Mouse (Mus musculus): ENCODE results near the gene Nckap5.

Nckap5 gene

GRCm38 (mm10) chr1:126622036-126622435, 208.6 kb downstream of the Nckap5 start:
- in situ Hi-C loops (cut with MboI): no loop called here

GRCm38 (mm10) chr1:126617464-126618041, 213.0 kb downstream of the Nckap5 start:
- in situ Hi-C loops (cut with MboI): no loop called here

DNA sequence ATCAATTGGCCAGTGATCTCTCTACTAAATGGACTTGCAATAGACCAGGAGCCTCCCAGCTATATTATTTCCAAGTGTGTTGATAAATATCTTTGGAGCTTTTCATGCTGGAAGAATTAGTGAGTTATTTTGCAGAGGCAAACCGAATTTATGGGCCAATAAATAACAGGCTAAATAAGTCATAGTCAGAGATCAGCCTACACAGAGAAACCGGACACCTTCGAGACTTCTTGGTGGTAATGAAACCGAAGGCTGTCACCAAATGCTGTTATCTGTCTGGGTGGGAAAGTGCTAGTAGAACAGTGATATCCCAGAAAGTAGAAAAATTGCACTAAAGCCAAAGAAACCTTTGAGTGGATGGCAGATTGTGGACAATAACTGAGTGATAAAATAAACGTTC, 213.6 kb downstream of the Nckap5 start:
- in situ Hi-C loops (cut with MboI): no loop called here

DNA sequence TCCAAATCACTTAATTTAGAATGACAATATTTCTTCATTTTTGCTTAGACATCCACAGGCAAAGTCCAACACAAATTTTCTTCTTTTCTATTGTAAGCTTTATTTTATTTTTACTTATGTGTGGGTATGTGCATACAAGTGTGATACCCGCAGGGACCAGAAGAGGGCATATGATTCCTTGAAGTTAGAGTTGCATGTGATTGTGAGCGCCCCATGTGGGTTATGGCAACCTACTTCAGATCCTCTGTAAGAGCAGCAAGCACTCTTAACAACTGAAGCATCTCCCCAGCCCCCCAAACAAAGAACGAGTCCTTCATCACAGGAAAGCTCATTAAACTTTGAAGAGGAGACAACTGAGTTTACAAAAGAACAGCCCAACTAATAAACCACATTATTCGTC, 217.7 kb downstream of the Nckap5 start:
- in situ Hi-C loops (cut with MboI): no loop called here

GRCm38 (mm10) chr1:126608586-126608985, 222.0 kb downstream of the Nckap5 start:
- in situ Hi-C loops (cut with MboI): no loop called here

DNA sequence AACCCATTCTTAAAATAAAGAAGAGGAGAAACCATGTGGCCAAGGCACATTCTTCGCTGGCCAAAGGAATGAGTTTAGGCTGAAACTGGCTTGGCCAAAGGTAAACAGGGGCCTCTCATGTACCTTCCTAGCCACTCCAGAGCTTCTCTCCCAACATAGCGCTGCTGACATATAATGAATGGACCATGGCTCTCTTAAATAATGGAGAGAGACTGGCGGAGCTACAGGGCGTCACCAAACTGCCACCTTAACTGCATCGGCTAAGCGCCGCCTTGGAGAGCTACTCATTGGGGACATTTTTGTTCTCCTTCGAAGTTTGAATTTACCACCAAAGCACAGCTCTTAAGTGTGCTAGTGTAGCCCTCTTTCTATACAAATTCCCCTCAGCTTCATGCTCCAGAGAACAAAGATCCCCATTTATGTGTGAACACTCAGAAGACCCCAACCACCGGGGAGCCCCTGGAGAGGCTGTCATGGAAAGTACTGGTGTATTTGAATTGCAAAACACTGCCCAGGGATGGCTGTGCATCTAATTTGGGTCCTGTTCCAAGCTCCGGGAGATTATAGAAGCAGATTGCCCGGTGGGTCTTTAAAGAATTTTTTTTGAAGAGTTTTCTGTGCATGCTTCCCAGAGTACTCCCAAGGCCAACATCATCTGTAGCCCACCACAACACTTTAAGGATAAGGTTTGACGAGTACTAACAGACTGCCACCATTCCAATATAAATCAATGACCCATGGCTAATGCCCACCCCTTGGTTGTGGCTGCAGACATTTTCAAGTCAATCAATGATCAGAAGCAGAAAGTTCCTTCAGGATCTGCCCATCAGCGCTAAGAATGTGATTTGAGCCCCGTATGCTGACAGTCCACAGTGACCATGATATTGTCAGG, 224.2 kb downstream of the Nckap5 start:
- in situ Hi-C loops (cut with MboI): no loop called here

DNA sequence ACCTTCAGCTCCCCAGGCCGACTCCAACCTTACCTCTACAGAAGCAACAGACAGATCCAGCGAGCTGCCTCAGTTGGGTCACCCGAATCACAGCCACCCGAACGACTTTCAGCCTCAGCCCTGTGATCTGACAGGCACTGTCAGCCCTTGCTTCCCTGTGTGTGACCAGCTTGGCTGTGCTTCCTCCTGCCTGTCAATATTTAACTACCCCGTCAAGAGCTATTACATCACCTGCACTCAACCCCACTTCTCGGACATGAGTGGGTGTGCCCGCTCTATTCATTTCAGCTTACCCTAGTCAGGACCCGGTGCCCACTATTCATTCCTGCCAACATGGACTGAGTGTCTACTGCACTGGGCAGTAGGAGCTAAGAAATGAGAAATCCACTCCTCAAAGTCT, 226.0 kb downstream of the Nckap5 start:
- in situ Hi-C loops (cut with MboI): no loop called here

GRCm38 (mm10) chr1:126603771-126604515, 226.7 kb downstream of the Nckap5 start:
- in situ Hi-C loops (cut with MboI): no loop called here

GRCm38 (mm10) chr1:126600596-126600995, 230.0 kb downstream of the Nckap5 start:
- in situ Hi-C loops (cut with MboI): no loop called here

DNA sequence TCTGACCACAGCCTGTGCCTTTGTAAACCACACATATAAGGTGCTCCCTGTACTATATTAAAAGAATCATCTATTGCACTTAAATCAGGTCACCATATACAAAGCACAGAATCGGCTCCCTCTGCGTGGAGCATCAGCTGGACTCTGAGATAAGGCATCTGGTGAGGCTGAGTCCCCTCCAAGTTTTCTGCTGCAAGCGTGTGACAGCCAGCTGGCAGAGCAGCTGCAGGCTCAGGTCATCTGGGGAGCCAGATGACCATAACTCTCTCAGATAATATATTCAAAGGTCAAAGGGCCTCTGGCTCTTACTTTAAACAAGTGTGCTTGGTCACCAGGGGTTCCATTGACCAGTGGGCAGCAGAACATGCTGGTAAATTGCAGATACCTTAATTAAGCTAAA, 233.2 kb downstream of the Nckap5 start:
- in situ Hi-C loops (cut with MboI): no loop called here

- in situ Hi-C loops (cut with MboI): no loop called here
Measured at GRCm38 (mm10) chr1:126594796-126595195, 235.8 kb downstream of the Nckap5 start.

DNA sequence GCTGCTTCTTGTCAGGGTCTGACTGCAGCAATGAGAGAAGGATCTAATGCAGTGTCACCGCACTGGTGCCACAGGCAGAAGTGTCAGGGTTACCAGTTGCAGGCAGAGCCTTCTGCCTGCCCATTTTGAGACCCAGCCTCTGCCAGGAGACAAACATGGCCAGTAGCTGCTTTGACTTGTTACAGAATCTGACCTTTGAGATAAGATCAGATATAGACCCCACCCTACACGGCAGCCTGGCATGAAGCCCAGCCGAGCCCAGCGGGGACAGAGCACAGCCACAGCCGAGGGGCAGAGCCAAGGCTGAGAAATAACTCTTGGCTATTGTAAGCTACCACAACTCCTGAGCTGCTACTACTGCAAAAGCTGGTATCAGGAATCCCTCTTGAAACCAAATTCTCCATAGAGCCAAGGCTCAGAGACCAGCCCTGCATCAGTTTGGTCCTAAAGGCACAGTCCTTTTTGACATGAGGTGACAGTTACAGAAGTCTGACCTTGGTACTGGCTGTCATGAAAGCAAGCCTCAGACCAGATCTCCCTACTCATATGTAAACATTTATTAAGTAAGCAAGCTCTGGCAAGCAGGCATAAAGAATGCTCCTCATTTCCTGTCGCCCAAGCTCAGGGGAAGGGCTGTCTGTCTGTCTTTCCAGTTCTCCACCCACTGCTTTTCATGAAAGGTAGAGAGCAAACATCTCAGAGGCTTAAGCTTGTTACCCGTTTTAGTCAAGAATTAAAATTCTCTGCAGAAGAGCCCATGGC, 237.4 kb downstream of the Nckap5 start:
- in situ Hi-C loops (cut with MboI): no loop called here

- in situ Hi-C loops (cut with MboI): no loop called here
Measured at GRCm38 (mm10) chr1:126590911-126591310, 239.7 kb downstream of the Nckap5 start.

- in situ Hi-C loops (cut with MboI): no loop called here
Measured at GRCm38 (mm10) chr1:126578163-126578562, 252.4 kb downstream of the Nckap5 start.

DNA sequence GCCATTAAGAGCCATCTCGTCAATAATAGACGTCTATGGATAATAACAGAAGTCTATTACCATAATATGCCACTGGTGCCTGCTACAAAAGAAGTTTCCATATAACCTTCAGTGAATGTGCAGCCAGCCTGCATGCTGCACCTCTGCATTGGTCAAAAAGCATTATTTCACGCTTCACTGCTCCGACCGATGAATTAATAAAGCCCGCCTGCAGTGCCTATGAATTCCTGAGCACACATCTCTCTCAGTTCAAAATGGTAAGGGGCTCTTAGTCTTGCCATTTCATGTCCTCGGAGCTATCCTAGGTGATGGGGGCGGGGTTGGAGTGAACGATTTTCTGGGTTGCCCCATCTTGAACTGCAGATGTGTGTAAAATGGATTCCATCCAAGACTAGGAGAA, 256.3 kb downstream of the Nckap5 start:
- in situ Hi-C loops (cut with MboI): no loop called here

GRCm38 (mm10) chr1:126573714-126574113, 256.9 kb downstream of the Nckap5 start:
- in situ Hi-C loops (cut with MboI): no loop called here

GRCm38 (mm10) chr1:126573097-126573496, 257.5 kb downstream of the Nckap5 start:
- in situ Hi-C loops (cut with MboI): no loop called here

GRCm38 (mm10) chr1:126569611-126570238, 260.9 kb downstream of the Nckap5 start:
- in situ Hi-C loops (cut with MboI): no loop called here

GRCm38 (mm10) chr1:126568520-126569197, 261.9 kb downstream of the Nckap5 start:
- in situ Hi-C loops (cut with MboI): no loop called here

DNA sequence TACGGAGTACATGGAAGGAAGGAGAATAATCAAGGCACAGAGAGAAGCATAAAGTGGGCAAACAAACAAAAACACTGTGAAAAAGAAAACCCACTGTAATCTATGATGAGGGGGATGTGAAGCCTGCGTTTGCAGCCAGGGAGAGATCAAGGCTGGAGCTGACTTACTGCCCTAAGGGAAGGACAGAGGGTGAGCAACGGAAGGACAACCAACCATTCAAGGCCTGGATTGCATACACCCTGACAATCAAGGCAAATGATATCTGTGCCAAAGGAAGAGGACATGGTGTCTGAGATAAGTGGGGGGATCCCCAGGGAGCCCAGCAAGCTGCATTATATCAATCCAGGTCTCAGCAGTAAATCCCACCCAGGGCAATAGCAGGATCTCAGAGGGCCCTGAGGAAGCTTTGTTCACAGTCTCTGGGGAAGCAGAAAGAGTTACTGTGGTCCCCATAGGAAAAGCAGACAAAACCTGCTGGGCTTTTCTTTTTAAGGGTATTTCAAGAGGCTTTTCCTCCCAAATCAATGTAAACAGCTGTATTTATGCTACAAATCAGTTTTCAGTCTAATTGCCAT, 265.4 kb downstream of the Nckap5 start:
- in situ Hi-C loops (cut with MboI): no loop called here

GRCm38 (mm10) chr1:126560931-126561330, 269.7 kb downstream of the Nckap5 start:
- in situ Hi-C loops (cut with MboI): no loop called here

All from mature B cell (primary cell).